Mouse (Mus musculus): ENCODE measurements around the gene Axin2. TPM values are rescaled to one million over a fixed set of nuclear protein-coding genes. Genes with fewer than 3 reads are reported as not detected.
A peak's percentile ranks its signal among the peaks of the same experiment; 100 is the strongest.

Gene Axin2
- polyA plus RNA-seq, 1 experiment from 2014 or later, result 2.6 TPM

GRCm38 (mm10) chr11:108924346-108924745 lies 4.2 kb downstream of the Axin2 start:
- Histone ChIP-seq H3K4me3 (ENCODE audit: control insufficient read depth in 1 of 2, insufficient read depth in 1 of 2, low read depth in 1 of 2, low read length in 2 of 2) (peak overlapping the region in 1 of 2 experiments; percentile 61; a peak in 1 of 4 replicates), H3K4me2 (ENCODE audit: low read length) (peak overlapping the region; percentile 97; the same call in 1 of the 2 replicates), H3K36me3 (ENCODE audit: control insufficient read depth, insufficient read depth, low read length) (no peaks in the 10 kb centered on the region), H3K27ac (replicated peaks in 1 of 2; ENCODE audit: control insufficient read depth in 1 of 2, insufficient read depth in 1 of 2, low read depth in 2 of 2, low read length in 2 of 2) (no peak overlapping the region), H3K27me3 (ENCODE audit: control insufficient read depth, insufficient read depth, low read length) (peaks cover 18% of the 10 kb centered on the region), H3K9ac (ENCODE audit: low read length) (no peak overlapping the region), H3K4me1 (ENCODE audit: control insufficient read depth in 2 of 2, insufficient read depth in 2 of 2, low read length in 2 of 2) (peaks cover 37 to 47% of the 10 kb centered on the region in 2 experiments), H3K9me3 (ENCODE audit: control insufficient read depth, low read length) (no peaks in the 10 kb centered on the region)
- 30% methylated on average over 5 of the region's 5 CpGs for WGBS
- no peak for ATAC-seq (ENCODE audit: insufficient number of reproducible peaks, insufficient read depth, low FRiP score, low read depth)

DNA sequence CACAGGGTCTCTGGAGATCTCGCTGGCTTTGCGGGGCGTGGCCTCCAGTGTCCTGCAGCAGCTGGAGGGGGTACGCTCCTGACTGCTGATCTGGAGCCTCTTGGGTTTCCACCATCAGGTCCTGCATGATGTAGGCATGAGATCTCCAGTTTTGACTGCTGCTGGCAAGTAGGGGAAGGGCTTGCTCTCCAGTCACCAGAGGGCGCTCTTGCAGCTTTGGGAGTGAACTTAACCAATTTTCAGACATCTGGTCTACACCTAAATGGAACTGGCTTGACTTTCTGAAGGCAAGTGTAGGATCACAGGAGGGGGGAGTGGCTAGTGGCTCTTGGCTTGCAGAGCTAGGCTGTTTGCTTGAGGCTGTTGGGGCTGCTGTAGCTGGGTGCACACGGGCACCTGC lies 5.1 kb downstream of the Axin2 start:
- H3K9ac ChIP-seq (ENCODE audit: low read length), result no peak overlapping the region

GRCm38 (mm10) chr11:108925826-108926225 lies 5.7 kb downstream of the Axin2 start:
- no peak overlapping the region for H3K4me3 ChIP-seq (ENCODE audit: control insufficient read depth in 1 of 2, insufficient read depth in 1 of 2, low read depth in 1 of 2, low read length in 2 of 2)
- no peaks in the 10 kb centered on the region for H3K9me3 ChIP-seq (ENCODE audit: control insufficient read depth, low read length)
- H3K27ac ChIP-seq (replicated peaks in 1 of 2; ENCODE audit: control insufficient read depth in 1 of 2, insufficient read depth in 1 of 2, low read depth in 2 of 2, low read length in 2 of 2), result no peak overlapping the region
- peaks cover 37 to 49% of the 10 kb centered on the region in 2 experiments for H3K4me1 ChIP-seq (ENCODE audit: control insufficient read depth in 2 of 2, insufficient read depth in 2 of 2, low read length in 2 of 2)
- H3K9ac ChIP-seq (ENCODE audit: low read length), result no peak overlapping the region
- H3K27me3 ChIP-seq (ENCODE audit: control insufficient read depth, insufficient read depth, low read length), result peaks cover 18% of the 10 kb centered on the region
- ATAC-seq (ENCODE audit: insufficient number of reproducible peaks, insufficient read depth, low FRiP score, low read depth), result no peak
- 0 out of 2 replicates have a peak overlapping the region, but pooled peaks have one; percentile 23 for H3K4me2 ChIP-seq (ENCODE audit: low read length)
- 87% methylated on average over 9 of the region's 9 CpGs for WGBS
- H3K36me3 ChIP-seq (ENCODE audit: control insufficient read depth, insufficient read depth, low read length), result no peaks in the 10 kb centered on the region

More for the DNA sequence above, 5.1 kb downstream of the Axin2 start:
- Histone ChIP-seq H3K4me1 (ENCODE audit: control insufficient read depth in 2 of 2, insufficient read depth in 2 of 2, low read length in 2 of 2) (peaks cover 37 to 49% of the 10 kb centered on the region in 2 experiments), H3K4me3 (ENCODE audit: control insufficient read depth in 1 of 2, insufficient read depth in 1 of 2, low read depth in 1 of 2, low read length in 2 of 2) (0 out of 4 replicates have a peak overlapping the region, but pooled peaks of 1 of the 2 experiments have one; percentile 61), H3K27me3 (ENCODE audit: control insufficient read depth, insufficient read depth, low read length) (peaks cover 18% of the 10 kb centered on the region), H3K9me3 (ENCODE audit: control insufficient read depth, low read length) (no peaks in the 10 kb centered on the region), H3K27ac (replicated peaks in 1 of 2; ENCODE audit: control insufficient read depth in 1 of 2, insufficient read depth in 1 of 2, low read depth in 2 of 2, low read length in 2 of 2) (no peak overlapping the region), H3K36me3 (ENCODE audit: control insufficient read depth, insufficient read depth, low read length) (no peaks in the 10 kb centered on the region), H3K4me2 (ENCODE audit: low read length) (peak overlapping the region; percentile 34)
- ATAC-seq (ENCODE audit: insufficient number of reproducible peaks, insufficient read depth, low FRiP score, low read depth), result no peak
- WGBS, result 19% methylated on average over 6 of the region's 6 CpGs

DNA sequence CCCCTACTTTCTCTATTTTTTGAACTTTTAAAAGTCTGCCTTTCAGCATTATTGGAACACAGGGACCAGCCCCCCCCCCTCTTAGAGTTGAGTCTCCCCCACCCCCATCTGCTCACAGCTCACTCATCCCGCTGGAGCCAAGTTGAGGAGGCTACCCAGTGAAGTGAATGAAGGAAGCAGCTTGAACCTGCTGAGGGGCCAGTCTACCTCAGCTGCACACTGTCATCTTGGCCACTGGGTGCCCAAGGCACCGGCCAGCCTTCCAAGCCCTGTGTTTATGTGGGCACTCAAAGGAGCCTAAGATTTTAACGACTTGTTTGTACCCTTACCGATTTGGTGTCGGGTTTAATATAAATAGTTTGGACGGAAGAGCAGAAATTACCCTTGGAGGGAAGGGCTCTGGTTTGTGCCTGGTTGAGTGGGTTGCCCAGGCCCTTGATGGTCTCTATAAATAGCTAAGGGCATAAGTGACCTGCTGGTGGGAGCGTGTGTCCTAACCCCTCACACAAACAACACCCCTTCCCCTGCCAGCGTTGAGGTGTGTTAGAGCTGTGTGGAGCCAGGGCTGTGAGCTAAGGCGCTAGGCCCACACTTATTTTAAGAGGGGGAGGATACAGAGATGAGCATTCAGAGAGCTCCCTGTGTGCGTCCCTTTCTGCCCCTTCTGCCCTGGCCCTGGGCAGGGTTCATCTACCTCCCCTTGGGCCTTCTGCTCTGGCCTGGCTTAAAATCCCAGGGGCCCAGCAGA lies 6.4 kb downstream of the Axin2 start:
- no peak overlapping the region for H3K4me3 ChIP-seq (ENCODE audit: control insufficient read depth in 1 of 2, insufficient read depth in 1 of 2, low read depth in 1 of 2, low read length in 2 of 2)
- WGBS, result 42% methylated on average over 10 of the region's 10 CpGs
- H3K36me3 ChIP-seq (ENCODE audit: control insufficient read depth, insufficient read depth, low read length), result peaks cover 4% of the 10 kb centered on the region; the same call in 1 of the 2 replicates
- no peak overlapping the region; the same call in 1 of the 2 replicates for H3K4me2 ChIP-seq (ENCODE audit: low read length)
- peak overlapping the region; percentile 2; the same call in 1 of the 2 replicates for H3K9ac ChIP-seq (ENCODE audit: low read length)
- H3K27ac ChIP-seq (replicated peaks in 1 of 2; ENCODE audit: control insufficient read depth in 1 of 2, insufficient read depth in 1 of 2, low read depth in 2 of 2, low read length in 2 of 2), result 0 out of 4 replicates have a peak overlapping the region, but pooled peaks have one; percentile 10 to 31
- no peak for ATAC-seq (ENCODE audit: insufficient number of reproducible peaks, insufficient read depth, low FRiP score, low read depth)
- peaks cover 37 to 49% of the 10 kb centered on the region in 2 experiments for H3K4me1 ChIP-seq (ENCODE audit: control insufficient read depth in 2 of 2, insufficient read depth in 2 of 2, low read length in 2 of 2)
- H3K9me3 ChIP-seq (ENCODE audit: control insufficient read depth, low read length), result no peaks in the 10 kb centered on the region
- H3K27me3 ChIP-seq (ENCODE audit: control insufficient read depth, insufficient read depth, low read length), result peaks cover 18% of the 10 kb centered on the region

- H3K27ac ChIP-seq (replicated peaks in 1 of 2; ENCODE audit: control insufficient read depth in 1 of 2, insufficient read depth in 1 of 2, low read depth in 2 of 2, low read length in 2 of 2), result 0 out of 4 replicates have a peak overlapping the region, but pooled peaks of 1 of the 2 experiments have one; percentile 10
- H3K9me3 ChIP-seq (ENCODE audit: control insufficient read depth, low read length), result no peaks in the 10 kb centered on the region
- peaks cover 18% of the 10 kb centered on the region for H3K27me3 ChIP-seq (ENCODE audit: control insufficient read depth, insufficient read depth, low read length)
- peaks cover 5% of the 10 kb centered on the region; the same call in 1 of the 2 replicates for H3K36me3 ChIP-seq (ENCODE audit: control insufficient read depth, insufficient read depth, low read length)
- no peak for ATAC-seq (ENCODE audit: insufficient number of reproducible peaks, insufficient read depth, low FRiP score, low read depth)
- H3K4me2 ChIP-seq (ENCODE audit: low read length), result no peak overlapping the region; the same call in 1 of the 2 replicates
- H3K4me3 ChIP-seq (ENCODE audit: control insufficient read depth in 1 of 2, insufficient read depth in 1 of 2, low read depth in 1 of 2, low read length in 2 of 2), result no peak overlapping the region
- peaks cover 37 to 49% of the 10 kb centered on the region in 2 experiments for H3K4me1 ChIP-seq (ENCODE audit: control insufficient read depth in 2 of 2, insufficient read depth in 2 of 2, low read length in 2 of 2)
- H3K9ac ChIP-seq (ENCODE audit: low read length), result peak overlapping the region; percentile 2; the same call in 1 of the 2 replicates
- WGBS, result 51% methylated on average over 13 of the region's 13 CpGs
Measured at GRCm38 (mm10) chr11:108927093-108927444, 6.9 kb downstream of the Axin2 start.

DNA sequence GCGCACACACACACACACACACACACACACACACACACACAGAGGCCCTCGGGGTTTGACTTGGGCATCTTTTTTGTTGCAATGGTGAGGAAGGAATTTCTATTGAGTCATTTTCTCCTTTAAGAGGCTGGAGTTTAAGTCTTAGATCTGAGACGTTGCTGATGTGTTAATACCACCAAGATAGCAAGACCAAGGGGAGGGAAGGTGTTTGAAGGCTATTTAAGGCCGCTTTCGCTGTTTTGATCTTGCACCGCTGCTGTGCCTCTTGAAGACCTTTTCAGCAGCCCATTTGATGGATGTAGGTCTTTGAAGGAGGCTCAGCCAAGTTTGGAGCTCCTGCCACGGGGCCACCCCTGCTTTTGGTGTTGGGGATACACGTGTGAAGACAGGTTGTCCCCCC lies 7.9 kb downstream of the Axin2 start:
- Histone ChIP-seq H3K4me3 (ENCODE audit: control insufficient read depth in 1 of 2, insufficient read depth in 1 of 2, low read depth in 1 of 2, low read length in 2 of 2) (no peak overlapping the region), H3K4me1 (ENCODE audit: control insufficient read depth in 2 of 2, insufficient read depth in 2 of 2, low read length in 2 of 2) (peaks cover 36 to 42% of the 10 kb centered on the region in 2 experiments), H3K4me2 (ENCODE audit: low read length) (no peak overlapping the region), H3K27ac (replicated peaks in 1 of 2; ENCODE audit: control insufficient read depth in 1 of 2, insufficient read depth in 1 of 2, low read depth in 2 of 2, low read length in 2 of 2) (no peak overlapping the region), H3K9me3 (ENCODE audit: control insufficient read depth, low read length) (no peaks in the 10 kb centered on the region), H3K27me3 (ENCODE audit: control insufficient read depth, insufficient read depth, low read length) (peaks cover 13% of the 10 kb centered on the region), H3K9ac (ENCODE audit: low read length) (no peak overlapping the region), H3K36me3 (ENCODE audit: control insufficient read depth, insufficient read depth, low read length) (peaks cover 5% of the 10 kb centered on the region; the same call in 1 of the 2 replicates)
- 32% methylated on average over 8 of the region's 8 CpGs for WGBS
- ATAC-seq (ENCODE audit: insufficient number of reproducible peaks, insufficient read depth, low FRiP score, low read depth), result no peak

GRCm38 (mm10) chr11:108928752-108929151 lies 8.6 kb downstream of the Axin2 start:
- H3K9ac ChIP-seq (ENCODE audit: low read length), result no peak overlapping the region
- no peak for ATAC-seq (ENCODE audit: insufficient number of reproducible peaks, insufficient read depth, low FRiP score, low read depth)
- no peak overlapping the region for H3K4me3 ChIP-seq (ENCODE audit: control insufficient read depth in 1 of 2, insufficient read depth in 1 of 2, low read depth in 1 of 2, low read length in 2 of 2)
- H3K9me3 ChIP-seq (ENCODE audit: control insufficient read depth, low read length), result no peaks in the 10 kb centered on the region
- H3K4me1 ChIP-seq (ENCODE audit: control insufficient read depth in 2 of 2, insufficient read depth in 2 of 2, low read length in 2 of 2), result peaks cover 35 to 42% of the 10 kb centered on the region in 2 experiments
- peaks cover 7% of the 10 kb centered on the region for H3K27me3 ChIP-seq (ENCODE audit: control insufficient read depth, insufficient read depth, low read length)
- H3K36me3 ChIP-seq (ENCODE audit: control insufficient read depth, insufficient read depth, low read length), result peaks cover 5% of the 10 kb centered on the region; the same call in 1 of the 2 replicates
- WGBS, result 22% methylated on average over 7 of the region's 7 CpGs
- H3K4me2 ChIP-seq (ENCODE audit: low read length), result 0 out of 2 replicates have a peak overlapping the region, but pooled peaks have one; percentile 6
- no peak overlapping the region for H3K27ac ChIP-seq (replicated peaks in 1 of 2; ENCODE audit: control insufficient read depth in 1 of 2, insufficient read depth in 1 of 2, low read depth in 2 of 2, low read length in 2 of 2)
